Mouse (Mus musculus): ENCODE measurements around the gene Tph2.

GRCm38 (mm10) chr10:115050674-115051073 lies 134.1 kb downstream of the Tph2 start:
- TF ChIP-seq CTCF (IDR thresholded peaks at IDR 0.05; ENCODE audit: low read depth) (no peak), EP300 (optimal IDR thresholded peaks at IDR 0.05) (no peak)
